Mouse (Mus musculus) liver, postnatal 0 days (tissue): Measurements from ENCODE around the gene Mark3.

Experiments used
- CTCF ChIP-seq: sonication (generic); IDR thresholded peaks from 2 replicates; pipeline ENCODE4 v1.5.1; 2016; ENCODE audit warnings: antibody characterized with exemption, low read depth
- EP300 ChIP-seq: IDR thresholded peaks from 2 replicates; pipeline ENCODE4 v1.6.1; 2016; ENCODE audit warnings: antibody characterized with exemption, low read depth, mild to moderate bottlenecking

DNA sequence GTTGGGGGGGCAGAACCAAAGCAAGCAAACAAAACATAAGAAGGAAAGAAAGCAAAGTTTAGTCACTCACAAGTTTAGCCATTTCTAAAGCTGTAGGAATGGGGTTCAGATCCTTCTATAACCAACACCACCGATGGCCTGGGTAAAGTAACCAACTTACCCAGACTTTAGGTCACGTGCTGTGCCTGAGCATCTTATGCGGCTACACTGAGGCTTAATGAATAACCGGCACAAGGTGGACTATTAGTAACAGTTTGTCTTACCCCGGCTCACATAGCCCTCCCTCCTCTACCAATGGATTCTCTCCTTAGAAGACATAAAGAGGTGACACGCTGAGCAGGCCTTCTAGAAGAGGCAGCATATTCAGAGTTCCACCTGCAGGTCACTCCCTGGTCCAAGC lies 1.0 kb upstream of the Mark3 start:
- TF ChIP-seq EP300 (no peak), CTCF (no peak)
